Mouse (Mus musculus) forebrain, embryonic 16.5 days (tissue): ENCODE data around the gene Trp53rkb. TPM values are rescaled to one million over a fixed set of nuclear protein-coding genes. Genes with fewer than 3 reads are reported as not detected.
A peak's percentile ranks its signal among the peaks of the same experiment; 100 is the strongest.

ENCODE experiments used
- ATAC-seq: fragments of 200-750 bp; cut with Nextera tagmentation; 2 replicates; pipeline ENCODE4 v1.8.0; 2017; ENCODE audit warnings: mild to moderate bottlenecking, moderate library complexity
- H3K27ac ChIP-seq: fragments of 300-500 bp; sonication (generic); 2 replicates; pipeline ENCODE4 v1.5.1; 2014; ENCODE audit warnings: low read length, control low read depth
- H3K27me3 ChIP-seq: fragments of 300-500 bp; sonication (generic); replicated peaks from 2 replicates; pipeline ENCODE4 v1.6.1; 2014; ENCODE audit warnings: low read length; ENCODE audit not compliant: control insufficient read depth, insufficient read depth
- H3K36me3 ChIP-seq: fragments of 300-500 bp; sonication (generic); 2 replicates; pipeline ENCODE4 v1.6.1; 2014; ENCODE audit not compliant: control insufficient read depth, insufficient read depth
- H3K4me1 ChIP-seq: fragments of 300-500 bp; sonication (generic); replicated peaks from 2 replicates; pipeline ENCODE4 v1.6.1; 2014; ENCODE audit warnings: low read length; ENCODE audit not compliant: control insufficient read depth, insufficient read depth
- H3K4me2 ChIP-seq: fragments of 300-500 bp; sonication (generic); 2 replicates; pipeline ENCODE4 v1.6.1; 2014; ENCODE audit warnings: mild to moderate bottlenecking, low read length, control low read depth
- H3K4me3 ChIP-seq: fragments of 300-500 bp; sonication (generic); replicated peaks from 2 replicates; pipeline ENCODE4 v1.5.1; 2014; ENCODE audit warnings: mild to moderate bottlenecking, low read length, control low read depth
- H3K9ac ChIP-seq: fragments of 300-500 bp; sonication (generic); replicated peaks from 2 replicates; pipeline ENCODE4 v1.6.1; 2014; ENCODE audit warnings: low read depth, low read length, control low read depth
- H3K9me3 ChIP-seq: fragments of 300-500 bp; sonication (generic); 2 replicates; pipeline ENCODE4 v1.6.1; 2016; ENCODE audit warnings: low read length; ENCODE audit not compliant: control insufficient read depth
- WGBS: fragments of 180-500 bp; shearing (Covaris S2); extraction: QIAGEN DNeasy Blood & Tissue Kit; methylation state at CpG from one replicate; pipeline ENCODE4 v1.1.7; 2014; 5-methylcytosine and 5-hydroxymethylcytosine counted together
- polyA plus RNA-seq: library from polyadenylated mRNA; unstranded; fragments of >200 nt; fragmentation: Nextera tagmentation; extraction: Ambion mirVana; gene quantifications from 2 replicates; pipeline ENCODE4 v1.2.1, GENCODE M21; 2015

The Trp53rkb gene
- polyA plus RNA-seq, 1 experiment from 2014 or later, result 8.7 TPM

DNA sequence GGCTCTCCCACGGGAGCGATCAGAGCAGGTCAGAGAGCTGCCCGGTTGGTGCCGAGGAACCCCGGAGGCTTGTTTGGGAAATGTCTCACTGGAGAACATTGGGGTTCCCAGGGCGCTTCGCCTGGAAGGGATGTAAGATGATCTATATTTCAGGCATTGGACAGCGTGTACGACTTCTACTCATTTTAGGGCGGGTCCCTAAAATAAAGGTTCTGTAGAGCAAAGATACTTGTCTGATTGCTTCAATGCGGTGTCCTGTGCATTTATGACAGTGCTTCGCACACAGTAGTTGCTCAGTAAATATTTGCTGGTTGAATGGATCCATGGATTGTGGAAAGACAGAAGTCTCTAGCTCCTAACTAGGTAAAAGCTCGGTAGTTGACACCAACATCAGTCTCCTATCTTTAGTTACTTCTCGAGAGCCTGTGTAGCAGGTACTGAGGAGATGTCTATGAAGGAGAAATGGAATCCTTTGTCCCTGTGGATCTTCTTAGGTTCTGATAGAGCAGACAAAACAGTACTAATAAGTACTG is 13.9 kb downstream of the Trp53rkb start:
- ATAC-seq, result no peak
- 28% methylated on average over 14 of the region's 14 CpGs for WGBS
- H3K27ac ChIP-seq, result no peak overlapping the region

DNA sequence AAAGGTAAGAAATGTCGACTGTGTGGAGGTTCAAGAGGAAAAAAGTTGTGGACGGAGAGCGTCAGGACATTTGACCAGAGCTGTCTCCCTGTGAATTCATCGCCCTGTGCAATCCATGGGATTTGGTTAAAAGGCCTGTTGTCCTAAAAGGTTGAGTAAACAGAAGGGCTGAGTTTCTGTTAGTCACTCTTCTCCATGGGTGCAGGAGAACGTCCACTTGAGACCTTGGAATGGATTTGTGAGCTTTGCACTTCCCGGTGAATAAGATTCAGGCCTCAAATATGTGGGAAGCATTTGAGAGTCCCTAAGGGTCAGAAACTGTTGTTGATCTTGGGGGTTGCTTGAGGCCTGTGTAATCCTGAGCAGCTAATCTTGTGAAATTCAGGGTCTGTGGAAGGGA is 14.5 kb downstream of the Trp53rkb start:
- Histone ChIP-seq H3K4me3 (no peak overlapping the region), H3K9me3 (no peaks in the 10 kb centered on the region), H3K36me3 (no peaks in the 10 kb centered on the region), H3K9ac (no peak overlapping the region), H3K27ac (no peak overlapping the region), H3K27me3 (no peaks in the 10 kb centered on the region), H3K4me2 (no peak overlapping the region), H3K4me1 (peaks cover 11% of the 10 kb centered on the region)
- 86% methylated on average over 6 of the region's 6 CpGs for WGBS
- no peak for ATAC-seq

More for the DNA sequence above, 13.9 kb downstream of the Trp53rkb start:
- Histone ChIP-seq H3K27me3 (no peaks in the 10 kb centered on the region), H3K9ac (peak overlapping the region; percentile 60), H3K4me2 (peak overlapping the region; percentile 82), H3K4me1 (peaks cover 11% of the 10 kb centered on the region), H3K36me3 (no peaks in the 10 kb centered on the region), H3K9me3 (no peaks in the 10 kb centered on the region), H3K4me3 (peak overlapping the region; percentile 51)

DNA sequence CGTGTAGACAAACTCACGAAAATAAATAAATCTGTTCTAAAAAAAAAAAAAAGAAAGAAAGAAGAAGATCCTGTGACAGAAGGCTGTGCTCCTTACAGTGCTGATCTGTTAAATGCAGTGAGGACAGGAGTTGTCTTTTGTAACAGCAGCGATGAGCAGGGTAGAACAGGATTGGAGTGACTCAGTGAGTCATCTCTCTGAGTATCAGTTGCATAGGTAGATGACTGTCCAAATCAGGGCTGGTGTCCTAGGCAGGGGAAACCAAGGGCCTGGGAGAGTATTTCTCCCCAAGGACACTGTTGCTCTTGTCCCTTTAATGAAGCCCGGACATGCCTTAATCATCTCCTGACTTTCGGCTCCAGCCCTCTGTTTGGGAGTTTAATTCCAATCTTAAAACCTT is 17.2 kb downstream of the Trp53rkb start:
- no peak for ATAC-seq
- WGBS, result 88% methylated on average over 5 of the region's 5 CpGs
- no peaks in the 10 kb centered on the region for H3K27me3 ChIP-seq
- no peak overlapping the region for H3K9ac ChIP-seq
- H3K4me2 ChIP-seq, result no peak overlapping the region
- H3K27ac ChIP-seq, result no peak overlapping the region
- peaks cover 11% of the 10 kb centered on the region for H3K4me1 ChIP-seq
- H3K4me3 ChIP-seq, result no peak overlapping the region
- no peaks in the 10 kb centered on the region for H3K9me3 ChIP-seq
- H3K36me3 ChIP-seq, result no peaks in the 10 kb centered on the region

DNA sequence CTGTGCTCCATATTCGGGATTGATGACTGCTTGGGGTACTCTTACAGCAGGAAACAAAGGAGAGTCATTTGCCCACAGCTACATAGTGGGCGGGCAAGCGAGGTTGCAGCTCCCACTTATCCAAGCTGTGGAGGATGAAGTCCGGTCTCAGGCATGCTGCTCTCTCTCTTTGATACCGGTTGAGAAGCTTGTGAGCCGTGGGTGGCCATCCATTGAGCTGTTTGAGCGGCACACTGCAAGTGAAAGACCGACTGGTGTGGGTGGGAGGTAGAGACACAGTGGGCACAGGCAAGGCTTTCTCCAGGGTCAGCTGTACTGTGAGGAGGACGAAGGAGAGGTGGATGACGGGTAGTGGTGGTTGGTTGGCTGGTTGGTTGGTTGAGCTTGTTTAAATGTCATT is 18.5 kb downstream of the Trp53rkb start:
- H3K4me2 ChIP-seq, result no peak overlapping the region
- ATAC-seq, result no peak
- H3K36me3 ChIP-seq, result no peaks in the 10 kb centered on the region
- peaks cover 7% of the 10 kb centered on the region for H3K4me1 ChIP-seq
- H3K27ac ChIP-seq, result no peak overlapping the region
- H3K27me3 ChIP-seq, result no peaks in the 10 kb centered on the region
- H3K4me3 ChIP-seq, result no peak overlapping the region
- 75% methylated on average over 10 of the region's 10 CpGs for WGBS
- no peak overlapping the region for H3K9ac ChIP-seq
- no peaks in the 10 kb centered on the region for H3K9me3 ChIP-seq

DNA sequence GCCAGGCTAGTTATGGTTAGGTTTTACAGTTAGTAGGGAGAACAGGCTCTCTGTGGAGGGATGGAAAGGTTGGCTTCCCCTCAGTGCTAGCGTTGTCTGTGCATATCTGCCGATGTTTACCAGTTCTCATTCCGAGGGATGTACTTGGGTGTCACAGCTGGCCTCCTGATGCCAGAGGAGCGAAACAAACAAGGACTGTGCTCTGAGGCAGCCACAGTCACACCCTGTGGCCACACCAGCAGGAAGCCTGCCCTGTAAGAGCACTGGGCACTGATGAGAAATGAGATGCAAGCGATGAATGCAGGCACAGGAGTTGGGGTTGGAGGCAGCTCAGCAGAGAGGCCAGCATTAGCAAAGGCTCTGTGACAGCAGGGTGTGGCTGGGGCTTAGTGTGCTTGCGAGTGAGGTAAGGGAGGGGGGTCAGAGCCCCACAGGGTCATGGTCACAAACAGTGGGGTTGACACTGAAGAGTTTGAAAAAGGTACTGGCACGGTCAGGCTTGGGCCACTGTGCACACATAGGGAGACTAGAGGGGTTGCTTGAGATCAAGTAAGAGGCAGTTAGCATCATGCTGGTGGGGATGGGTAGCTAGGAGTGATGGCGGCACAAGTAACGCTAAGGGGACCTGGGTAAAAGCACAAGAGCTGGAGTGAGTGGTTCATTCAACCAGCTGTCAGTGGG is 26.3 kb downstream of the Trp53rkb start:
- Histone ChIP-seq H3K9me3 (no peaks in the 10 kb centered on the region), H3K36me3 (no peaks in the 10 kb centered on the region), H3K27me3 (no peaks in the 10 kb centered on the region), H3K4me1 (no peaks in the 10 kb centered on the region), H3K4me2 (no peak overlapping the region), H3K27ac (no peak overlapping the region), H3K4me3 (no peak overlapping the region), H3K9ac (no peak overlapping the region)
- WGBS, result 86% methylated on average over 9 of the region's 9 CpGs
- no peak for ATAC-seq

DNA sequence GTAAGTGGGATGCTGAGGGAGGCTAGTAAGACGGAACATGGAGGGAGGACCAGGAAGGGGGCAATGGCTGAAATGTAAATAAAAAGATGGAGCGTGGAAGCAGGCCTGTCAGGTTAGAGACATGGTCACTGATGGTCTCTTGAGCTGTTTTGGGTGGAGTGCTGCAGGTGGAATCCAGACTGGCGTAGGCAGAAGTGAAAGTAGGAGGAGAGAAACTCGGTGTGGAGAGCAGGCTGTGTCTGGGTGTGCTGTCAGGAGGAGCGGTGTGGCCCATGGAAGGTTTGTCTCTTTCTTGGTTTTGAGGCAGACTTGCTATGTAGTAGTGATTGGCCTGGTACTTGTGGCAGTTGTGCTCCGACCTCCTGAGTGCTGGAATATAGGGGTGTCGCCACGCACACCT is 27.5 kb downstream of the Trp53rkb start:
- Histone ChIP-seq H3K9ac (no peak overlapping the region), H3K27me3 (no peaks in the 10 kb centered on the region), H3K4me3 (no peak overlapping the region), H3K9me3 (no peaks in the 10 kb centered on the region), H3K36me3 (no peaks in the 10 kb centered on the region), H3K4me2 (no peak overlapping the region), H3K4me1 (no peaks in the 10 kb centered on the region), H3K27ac (no peak overlapping the region)
- no peak for ATAC-seq
- WGBS, result 93% methylated on average over 8 of the region's 8 CpGs

DNA sequence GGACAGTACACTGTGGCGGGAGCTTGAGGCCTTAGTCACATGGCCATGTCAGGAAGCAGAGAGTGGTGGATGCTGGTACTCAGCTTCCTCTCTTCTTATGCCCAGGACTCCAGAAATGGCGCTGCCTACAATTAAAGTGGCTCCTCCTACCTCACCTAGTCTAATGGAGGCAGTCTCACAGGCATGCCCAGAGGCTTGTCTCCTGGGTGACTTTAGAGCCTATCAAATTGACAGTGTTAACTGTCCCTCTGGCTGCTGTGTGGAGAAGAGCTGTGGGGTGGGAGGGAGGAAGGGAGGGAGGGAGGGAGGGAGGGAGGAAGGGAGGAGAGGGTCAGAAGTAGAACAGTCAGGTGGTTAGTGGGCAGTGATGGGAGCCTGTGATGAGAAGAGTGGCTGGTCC is 28.5 kb downstream of the Trp53rkb start:
- no peak overlapping the region for H3K4me3 ChIP-seq
- H3K4me1 ChIP-seq, result no peaks in the 10 kb centered on the region
- no peak overlapping the region for H3K4me2 ChIP-seq
- ATAC-seq, result no peak
- H3K9me3 ChIP-seq, result no peaks in the 10 kb centered on the region
- no peak overlapping the region for H3K9ac ChIP-seq
- no peak overlapping the region for H3K27ac ChIP-seq
- H3K27me3 ChIP-seq, result no peaks in the 10 kb centered on the region
- 81% methylated on average over 2 of the region's 2 CpGs for WGBS
- no peaks in the 10 kb centered on the region for H3K36me3 ChIP-seq

DNA sequence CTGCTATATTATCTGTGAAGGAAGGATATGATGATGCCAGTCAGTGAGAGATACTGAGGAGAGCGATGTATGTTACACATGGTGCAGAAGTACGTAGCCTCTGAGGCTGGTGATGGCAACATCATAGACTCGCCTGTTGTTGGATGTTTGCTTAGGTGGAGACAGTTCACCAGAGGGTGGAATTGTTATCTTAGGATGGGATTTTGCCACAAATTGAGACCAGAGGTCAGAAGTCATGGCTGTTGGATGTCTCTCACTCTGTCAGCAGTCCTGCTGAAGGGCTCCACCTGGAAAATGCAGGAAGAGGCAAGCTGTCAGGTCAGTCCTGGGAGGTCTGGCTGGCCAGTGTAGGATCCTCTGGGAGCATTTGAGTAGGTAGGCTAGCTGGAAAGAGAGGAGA is 29.1 kb downstream of the Trp53rkb start:
- Histone ChIP-seq H3K9ac (no peak overlapping the region), H3K4me3 (no peak overlapping the region), H3K4me2 (no peak overlapping the region), H3K27me3 (no peaks in the 10 kb centered on the region), H3K4me1 (no peaks in the 10 kb centered on the region), H3K9me3 (no peaks in the 10 kb centered on the region), H3K36me3 (no peaks in the 10 kb centered on the region), H3K27ac (no peak overlapping the region)
- WGBS, result 97% methylated on average over 3 of the region's 3 CpGs
- no peak for ATAC-seq

DNA sequence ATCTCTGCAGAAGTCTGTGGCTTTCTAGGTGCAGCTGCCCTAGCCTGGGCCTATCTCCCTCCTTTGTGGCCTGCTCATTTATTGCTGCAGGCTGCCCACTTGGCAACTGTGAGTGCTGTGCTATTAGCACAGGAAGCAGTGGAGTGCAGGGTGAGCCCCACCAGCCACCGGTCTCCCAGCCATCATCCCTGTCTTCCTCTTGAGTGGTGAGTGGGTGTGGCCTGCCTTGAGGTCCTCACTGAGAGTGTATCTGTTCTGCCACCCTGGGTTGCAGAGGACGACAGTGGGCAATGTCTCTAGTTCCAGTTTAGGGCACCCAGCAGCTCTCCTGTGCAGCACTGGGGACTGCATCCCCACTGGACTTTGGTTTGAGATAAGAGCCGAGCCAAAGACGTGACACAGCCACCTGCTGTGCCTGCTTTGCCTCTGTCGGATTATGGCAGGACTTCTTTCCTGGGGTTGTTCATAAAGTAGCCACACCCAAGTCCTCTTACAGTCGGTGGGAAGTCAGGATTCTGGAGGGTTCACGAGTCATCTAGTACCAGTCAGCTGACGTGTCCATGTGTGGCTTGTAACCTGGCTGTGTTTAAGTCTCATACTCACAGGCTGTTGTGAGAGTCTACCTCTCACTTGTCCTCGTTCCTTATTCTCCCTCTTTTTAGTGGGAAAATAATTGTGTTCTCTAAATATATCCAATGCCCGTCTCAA is 29.9 kb downstream of the Trp53rkb start:
- Histone ChIP-seq H3K27me3 (no peaks in the 10 kb centered on the region), H3K9ac (no peak overlapping the region), H3K9me3 (no peaks in the 10 kb centered on the region), H3K36me3 (no peaks in the 10 kb centered on the region), H3K4me2 (no peak overlapping the region), H3K4me1 (no peaks in the 10 kb centered on the region), H3K4me3 (no peak overlapping the region), H3K27ac (no peak overlapping the region)
- WGBS, result 69% methylated on average over 10 of the region's 10 CpGs
- ATAC-seq, result no peak
